Mouse (Mus musculus): ENCODE data around the gene Tesk1.
"Not testable (repeated sequence)": the region's sequence is repeated elsewhere in the genome, so short reads cannot be mapped to it uniquely, and the experiment has no call there.

The Tesk1 gene

GRCm38 (mm10) chr4:43454041-43454836, 12.5 kb downstream of the Tesk1 start, which contains the start of gene Cd72:
Gene Cd72, minus strand, starts transcription at chr4:43454628.
- DNase-seq, result peak in 1 of 2 experiments; percentile 31

- DNase-seq, result no peak
Observed at GRCm38 (mm10) chr4:43456470-43456869, 14.7 kb downstream of the Tesk1 start.

- DNase-seq, result no peak
Observed at GRCm38 (mm10) chr4:43457124-43457523, 15.4 kb downstream of the Tesk1 start.

DNA sequence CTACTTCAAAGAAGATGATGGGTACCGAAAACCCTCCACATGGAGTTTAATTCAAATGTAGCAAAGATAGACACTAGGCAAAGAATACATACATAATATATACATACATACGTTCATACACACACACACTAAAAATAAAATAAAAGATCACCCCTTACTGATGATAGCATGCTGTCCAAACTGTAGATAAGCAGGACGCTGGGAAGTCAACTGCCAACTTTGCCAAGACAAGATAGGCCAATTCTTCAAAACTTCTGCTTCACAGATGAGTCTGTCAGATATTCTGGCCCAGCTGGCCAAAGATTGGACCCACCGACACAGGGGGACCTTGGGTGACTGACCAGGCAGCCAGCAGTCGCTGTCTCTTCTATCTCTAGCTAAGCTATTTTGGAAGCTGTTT, 21.4 kb downstream of the Tesk1 start:
- DNase-seq, result no peak

- no peak for DNase-seq
Observed at GRCm38 (mm10) chr4:43465935-43466334, 24.2 kb downstream of the Tesk1 start.

DNA sequence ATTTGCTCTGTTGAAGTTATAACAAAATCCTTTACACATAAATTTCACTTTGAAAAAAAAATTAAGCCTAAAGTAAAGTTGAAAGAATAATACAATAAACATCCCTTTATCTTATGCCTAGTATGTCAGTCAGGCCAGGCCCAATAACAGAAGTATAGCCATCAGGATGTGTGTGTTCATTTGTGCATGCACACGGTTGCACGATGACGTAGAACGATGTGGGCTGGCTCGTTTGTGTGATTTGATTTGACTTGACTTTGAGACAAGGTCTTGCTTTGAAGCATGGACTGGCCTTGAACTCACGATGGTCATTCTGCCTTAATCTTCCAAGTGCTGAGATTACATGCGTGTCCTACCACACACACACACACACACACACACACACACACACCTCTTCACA, 25.1 kb downstream of the Tesk1 start:
- DNase-seq, result no peak

- DNase-seq, result no peak
Observed at GRCm38 (mm10) chr4:43470301-43470700, 28.6 kb downstream of the Tesk1 start.

- no peak for DNase-seq
Observed at GRCm38 (mm10) chr4:43473636-43474035, 31.9 kb downstream of the Tesk1 start.

GRCm38 (mm10) chr4:43476604-43477003, 34.9 kb downstream of the Tesk1 start:
- no peak for DNase-seq

DNA sequence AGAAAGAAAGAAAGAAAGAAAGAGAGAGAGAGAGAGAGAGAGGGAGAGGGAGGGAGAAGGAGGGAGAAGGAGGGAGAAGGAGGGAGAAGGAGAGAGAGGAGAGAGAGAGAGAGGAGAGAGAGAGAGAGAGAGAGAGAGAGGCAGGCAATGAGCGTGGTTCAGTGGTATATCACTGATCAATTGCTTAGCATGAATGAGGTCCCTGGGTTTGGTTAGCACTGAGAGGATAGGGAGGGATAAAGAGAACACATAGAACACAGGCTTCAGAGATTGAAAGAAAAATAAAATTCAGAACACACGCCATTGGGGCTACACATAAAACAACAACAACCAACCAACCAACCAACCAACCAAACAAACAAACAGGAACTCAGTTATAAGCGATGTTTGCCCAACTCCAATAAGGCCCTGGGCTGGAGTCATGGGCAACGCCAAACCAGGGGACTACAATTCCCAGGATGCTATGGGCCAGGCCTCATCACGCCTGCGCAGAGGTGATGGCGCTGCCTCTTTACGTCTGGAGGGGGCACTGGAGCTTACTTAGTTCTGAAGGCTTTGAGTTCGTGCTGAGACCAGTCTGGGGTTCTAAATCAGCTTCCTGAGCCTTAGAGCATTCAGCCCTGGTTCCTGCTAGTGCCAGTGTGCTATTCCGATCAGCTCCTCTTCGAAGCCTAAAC, 36.3 kb downstream of the Tesk1 start:
- DNase-seq, result peak; percentile 89 to 90

DNA sequence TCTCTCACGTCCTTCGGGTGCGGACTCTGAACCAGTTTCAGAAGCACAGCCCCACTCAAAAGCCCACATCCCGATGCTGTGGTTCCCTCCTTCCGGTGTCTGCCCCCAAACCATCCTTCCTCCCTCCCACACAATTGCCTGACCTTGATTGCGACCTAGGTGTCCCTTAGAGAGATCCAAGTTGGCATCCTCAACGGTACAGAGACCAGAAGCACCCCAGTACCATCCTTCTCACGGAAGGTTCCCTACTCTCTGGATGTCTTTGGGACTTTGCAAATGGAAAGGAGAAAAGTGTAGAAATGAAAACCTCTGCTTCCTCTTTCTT, 36.8 kb downstream of the Tesk1 start:
- DNase-seq, result no peak

DNA sequence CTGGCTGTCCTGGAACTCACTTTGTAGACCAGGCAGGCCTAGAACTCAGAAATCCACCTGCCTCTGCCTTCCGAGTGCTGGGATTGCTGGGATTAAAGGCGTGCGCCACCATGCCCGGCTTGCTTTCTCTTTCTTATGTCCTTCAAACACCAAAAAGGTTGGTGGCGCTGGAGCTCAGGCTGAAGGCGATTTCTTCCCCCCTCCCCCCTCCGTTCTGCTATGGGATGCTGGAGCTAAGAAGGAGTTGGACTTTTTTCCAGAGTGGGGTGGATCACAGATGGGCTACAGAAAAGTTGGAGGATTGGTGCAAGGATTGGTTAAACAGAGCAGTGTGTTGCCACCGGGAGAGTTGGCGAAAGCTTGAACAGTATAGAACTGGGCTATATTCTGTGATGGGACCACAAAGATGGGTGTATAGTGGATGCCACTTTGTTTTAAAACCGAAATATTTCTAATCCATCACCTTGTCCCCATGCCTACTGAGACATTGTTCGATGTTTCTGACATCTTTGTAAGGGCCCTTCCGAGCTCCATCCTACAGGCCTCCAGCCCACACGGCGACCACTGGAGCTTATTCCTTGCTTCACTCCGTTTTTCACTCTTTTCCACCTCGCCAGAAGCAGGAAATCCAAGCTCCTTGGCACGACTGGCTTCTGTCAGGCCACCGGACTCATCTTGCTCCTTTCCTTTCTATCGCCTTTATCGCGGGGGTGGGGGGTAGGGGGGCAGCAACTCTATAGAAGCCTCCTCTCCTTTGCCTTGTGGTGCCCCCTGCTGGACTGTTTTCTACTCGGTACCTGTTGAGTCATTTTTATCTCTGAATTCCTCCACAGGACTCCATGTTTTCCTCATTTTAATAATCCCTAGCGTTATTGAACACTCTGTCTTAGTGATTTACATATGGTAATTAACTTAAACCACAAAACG, 37.4 kb downstream of the Tesk1 start:
- peak; percentile 62 to 87 for DNase-seq

- no peak for DNase-seq
Observed at GRCm38 (mm10) chr4:43480985-43481384, 39.2 kb downstream of the Tesk1 start.

- DNase-seq, result no peak
Observed at GRCm38 (mm10) chr4:43481894-43482456, 40.2 kb downstream of the Tesk1 start.

- DNase-seq, result peak; percentile 62 to 74
Observed at GRCm38 (mm10) chr4:43482591-43482990, 40.9 kb downstream of the Tesk1 start.

GRCm38 (mm10) chr4:43483535-43484091, 41.9 kb downstream of the Tesk1 start, which contains the start of gene Sit1:
Gene Sit1, minus strand, starts transcription at chr4:43483734.
- DNase-seq, result no peak

- DNase-seq, result not testable (repeated sequence)
Observed at GRCm38 (mm10) chr4:43485666-43486065, 43.9 kb downstream of the Tesk1 start.

DNA sequence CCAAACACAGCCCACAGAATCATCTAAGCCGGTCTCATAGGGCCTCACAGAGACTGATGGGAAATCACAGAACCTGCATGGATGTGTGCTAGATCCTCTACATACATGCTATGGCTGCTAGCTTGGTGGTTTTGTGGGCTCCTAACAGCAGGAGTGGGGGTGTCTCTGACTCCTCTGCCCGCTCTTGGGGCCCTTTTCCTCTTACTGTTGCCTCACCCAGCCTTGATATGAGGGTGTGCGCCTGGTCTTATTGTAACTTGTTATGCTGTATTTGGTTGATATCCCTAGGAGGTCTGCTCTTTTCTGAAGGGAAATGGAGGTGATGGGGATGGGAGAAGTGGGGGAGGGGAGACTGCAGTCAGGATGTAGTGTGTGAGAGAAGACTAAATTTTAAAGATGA, 47.9 kb downstream of the Tesk1 start:
- no peak for DNase-seq

DNA sequence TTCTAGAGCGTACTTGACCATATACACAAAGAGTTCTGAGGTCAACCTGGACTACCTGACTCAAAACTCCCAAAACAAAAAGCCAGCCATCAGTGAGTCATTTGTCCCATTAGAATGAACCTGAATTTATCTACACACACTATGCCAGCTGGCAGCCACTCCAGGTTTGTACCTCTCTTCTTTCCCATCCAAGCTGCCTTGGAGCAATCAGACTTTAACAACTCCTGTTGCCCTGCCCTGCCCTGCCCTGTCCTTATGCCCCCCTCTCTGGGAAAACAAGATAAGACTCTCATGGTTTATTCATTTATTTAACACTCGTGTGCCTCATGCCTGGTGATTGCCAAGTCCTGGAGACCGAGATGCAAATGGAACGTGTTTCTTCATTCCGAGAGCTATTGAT, 49.1 kb downstream of the Tesk1 start:
- DNase-seq, result no peak

DNA sequence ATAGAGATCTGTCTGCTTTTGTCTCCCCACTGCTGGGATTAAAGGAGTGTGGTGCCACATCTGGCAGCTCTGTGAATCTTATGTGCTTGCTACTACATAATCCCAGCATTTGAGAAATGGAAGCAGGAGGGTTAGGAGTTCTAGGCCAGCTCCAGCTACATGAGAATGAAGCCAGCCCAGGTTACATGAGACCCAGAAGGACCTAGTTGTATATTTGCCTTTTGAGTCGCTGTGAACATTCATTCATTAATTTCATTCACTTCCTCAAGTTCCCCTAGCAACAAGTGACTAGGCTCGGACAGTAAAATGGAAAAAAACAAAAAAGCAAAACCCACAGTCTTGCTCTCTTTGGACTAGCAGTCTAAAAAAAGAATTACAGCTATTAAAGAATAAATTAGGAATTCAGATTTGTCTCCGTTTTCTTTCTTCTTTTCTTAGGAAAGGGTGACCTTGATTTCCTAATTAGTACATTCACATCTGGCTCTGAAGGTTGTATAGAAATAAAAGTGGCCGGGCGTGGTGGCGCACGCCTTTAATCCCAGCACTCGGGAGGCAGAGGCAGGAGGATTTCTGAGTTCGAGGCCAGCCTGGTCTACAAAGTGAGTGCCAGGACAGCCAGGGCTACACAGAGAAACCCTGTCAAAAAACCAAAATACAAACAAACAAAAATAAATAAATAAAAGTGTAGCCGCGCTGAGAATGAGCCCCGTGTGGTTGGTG, 50.5 kb downstream of the Tesk1 start:
- no peak for DNase-seq

DNA sequence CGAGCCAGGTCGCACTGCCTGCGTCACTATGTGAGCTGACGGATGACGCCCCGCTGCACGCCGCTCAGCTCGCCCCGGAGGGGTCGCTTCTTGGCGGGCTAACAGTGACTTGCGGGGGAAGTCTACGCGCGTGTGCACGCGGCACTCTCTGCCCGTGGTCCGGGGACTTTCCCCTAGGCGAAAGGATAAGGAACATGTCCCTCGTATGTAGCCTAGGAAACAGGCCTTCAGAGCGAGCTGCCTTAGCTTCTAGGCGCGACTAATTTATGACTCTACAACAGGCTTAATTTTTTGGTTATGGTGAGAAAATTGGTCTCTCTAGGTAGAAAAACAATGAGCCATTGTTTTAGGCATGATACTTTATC, 51.1 kb downstream of the Tesk1 start, which contains the start of gene Ccdc107:
Gene Ccdc107, plus strand, starts transcription at position 80 of the 365 bp plus-strand sequence.
- peak; percentile 89 to 96 for DNase-seq

Measured in cerebellum, postnatal 14 days (tissue).